Mouse (Mus musculus): Measurements from ENCODE around the gene Per3. TPM values are rescaled to one million over a fixed set of nuclear protein-coding genes. Genes with fewer than 3 reads are reported as not detected.

The Per3 gene
- 10.8 and 17.7 TPM in 2 replicates for polyA plus RNA-seq (2021; fragmentation: Nextera tagmentation)
- long read RNA-seq, experiment 1, partial matches to known transcripts: 1 of 16 reads
- long read RNA-seq, experiment 1, other reads (novel, unspliced or antisense): 15 of 16 reads
- long read RNA-seq, experiment 2, full-length matches to known transcripts: 5 of 63 reads
- long read RNA-seq, experiment 2, partial matches to known transcripts: 28 of 63 reads
- long read RNA-seq, experiment 2, other reads (novel, unspliced or antisense): 30 of 63 reads

GRCm38 (mm10) chr4:151044037-151044943 lies at the start of gene Per3:
Gene Per3 (minus strand): TSS chr4:151044665.

GRCm38 (mm10) chr4:151089270-151089669 lies 44.8 kb upstream of the Per3 start, which contains the start of gene Gm13090:
Gene Gm13090 (plus strand): TSS chr4:151089570.

GRCm38 (mm10) chr4:151057347-151058321 lies 13.2 kb upstream of the Per3 start, which contains the start of gene Vamp3:
Gene Vamp3 (minus strand): TSS chr4:151057963.

GRCm38 (mm10) chr4:150996797-150997196 lies 47.7 kb downstream of the Per3 start, which contains the start of gene Uts2:
Gene Uts2 (plus strand): TSS chr4:150997097.

Other genes starting within 250 kb of the Per3 start
- gene Errfi1, start 190.7 kb downstream of the Per3 start, polyA plus RNA-seq (2021; fragmentation: Nextera tagmentation): 29.5 and 35.8 TPM in 2 replicates
- 607 and 618 TPM in 2 replicates for gene Park7, start 130.2 kb downstream of the Per3 start, polyA plus RNA-seq (2021; fragmentation: Nextera tagmentation)
- gene Tnfrsf9, start 130.1 kb downstream of the Per3 start, polyA plus RNA-seq (2021; fragmentation: Nextera tagmentation): 0.39 and 0.43 TPM in 2 replicates
- gene Uts2, start 47.6 kb downstream of the Per3 start, polyA plus RNA-seq (2021; fragmentation: Nextera tagmentation): not detected in 2 replicates
- gene Vamp3, start 13.3 kb upstream of the Per3 start, polyA plus RNA-seq (2021; fragmentation: Nextera tagmentation): 29.0 and 33.1 TPM in 2 replicates
- gene Gm13090, start 44.9 kb upstream of the Per3 start, polyA plus RNA-seq (2021; fragmentation: Nextera tagmentation): not detected in 2 replicates

All from layer of hippocampus, adult 6 months (tissue).